Mouse (Mus musculus): ENCODE results near the gene Krt8. TPM values are rescaled to one million over a fixed set of nuclear protein-coding genes. Genes with fewer than 3 reads are reported as not detected.

Krt8 gene
- polyA plus RNA-seq, 1 experiment from 2014 or later = 2.2 TPM

DNA sequence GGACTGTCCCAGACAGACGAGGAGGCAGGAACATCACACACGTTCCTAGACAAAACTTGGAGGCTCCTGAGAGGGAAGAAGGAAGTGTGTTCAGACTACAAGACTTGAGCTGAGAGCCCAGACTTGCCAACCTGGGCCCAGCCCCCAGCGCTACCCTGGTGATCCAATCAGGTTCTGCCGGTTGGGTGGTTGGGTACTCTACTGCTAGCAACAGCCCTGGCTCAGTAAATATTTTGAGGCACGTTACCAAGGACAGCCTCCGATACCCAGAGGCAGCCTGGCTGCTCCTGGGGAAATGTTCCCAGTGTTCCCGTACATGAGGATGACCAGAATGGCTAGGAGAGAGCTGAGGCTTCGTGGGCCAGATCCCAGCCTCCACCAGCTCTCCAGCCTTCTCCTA lies 37.5 kb downstream of the Krt8 start:
- ATAC-seq (ENCODE audit: low FRiP score) = no peak
- no peaks in the 10 kb centered on the region for H3K9me3 ChIP-seq (replicated peaks)
- no peak overlapping the region for H3K4me3 ChIP-seq (replicated peaks)
- H3K27ac ChIP-seq (replicated peaks) = no peak overlapping the region
- 0 out of 2 replicates have a peak, but pooled peaks cover 3% of the 10 kb centered on the region for H3K27me3 ChIP-seq (replicated peaks)
- H3K4me1 ChIP-seq = no peaks in the 10 kb centered on the region
- 78% methylated on average over 8 of the region's 8 CpGs for WGBS
- no peak overlapping the region for H3K9ac ChIP-seq (replicated peaks)
- no peaks in the 10 kb centered on the region for H3K36me3 ChIP-seq
- no peak overlapping the region for H3K4me2 ChIP-seq

DNA sequence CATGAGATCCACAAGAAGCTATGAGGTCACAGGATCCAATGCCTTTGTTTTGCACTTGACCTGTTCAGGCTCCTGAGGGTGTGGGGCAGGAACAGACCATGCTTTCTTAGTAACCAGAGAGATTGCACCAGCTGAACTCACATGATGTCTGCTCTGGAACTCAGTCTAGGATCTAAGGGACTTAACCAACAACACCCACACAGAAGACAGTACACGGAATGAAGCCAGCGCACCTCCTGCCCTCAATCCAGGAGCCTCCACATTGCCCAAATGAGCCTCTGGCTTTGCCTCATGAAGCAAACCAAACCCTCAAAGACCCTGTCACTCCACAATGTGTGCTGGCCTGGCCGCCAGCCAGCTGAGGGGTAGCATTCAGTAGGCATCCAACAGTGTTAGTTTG lies 45.4 kb downstream of the Krt8 start:
- Histone ChIP-seq H3K4me3 (replicated peaks) (no peak overlapping the region), H3K9ac (replicated peaks) (no peak overlapping the region), H3K9me3 (replicated peaks) (no peaks in the 10 kb centered on the region), H3K4me2 (no peak overlapping the region), H3K36me3 (no peaks in the 10 kb centered on the region), H3K27me3 (replicated peaks) (no peaks in the 10 kb centered on the region), H3K27ac (replicated peaks) (no peak overlapping the region), H3K4me1 (no peaks in the 10 kb centered on the region)
- WGBS = 89% methylated on average over 3 of the region's 3 CpGs
- no peak for ATAC-seq (ENCODE audit: low FRiP score)

DNA sequence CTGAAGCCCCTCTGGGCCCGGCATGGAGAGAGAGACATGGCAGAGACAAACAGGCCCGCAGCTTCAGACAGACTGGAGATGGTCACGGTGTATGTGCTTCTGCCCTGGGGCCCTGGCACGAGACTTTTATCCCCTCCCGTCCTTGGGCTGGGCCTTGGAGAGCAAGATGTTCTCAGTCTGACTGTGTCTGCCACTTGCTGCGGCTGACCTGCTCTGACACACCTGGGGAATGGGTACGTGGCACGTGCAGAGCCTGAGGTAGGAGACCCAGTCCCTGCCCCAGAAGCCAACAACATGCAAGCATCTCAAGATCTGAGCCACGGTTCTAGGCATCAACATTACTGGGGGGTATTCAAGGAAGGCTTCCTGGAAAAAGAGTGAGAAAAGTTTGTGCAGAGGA lies 50.1 kb downstream of the Krt8 start, which contains the start of gene Krt78:
Gene Krt78, minus strand, starts transcription at position 101 of the 400 bp plus-strand sequence.
- Histone ChIP-seq H3K4me2 (no peak within 1 kb of the TSS), H3K27ac (replicated peaks) (no peak within 1 kb of the TSS), H3K27me3 (replicated peaks) (no peaks in the 10 kb centered on the region), H3K4me1 (no peaks in the 10 kb centered on the region), H3K9ac (replicated peaks) (no peak within 1 kb of the TSS), H3K4me3 (replicated peaks) (no peak within 1 kb of the TSS), H3K36me3 (no peaks in the 10 kb centered on the region), H3K9me3 (replicated peaks) (no peaks in the 10 kb centered on the region)
- WGBS = 92% methylated on average over 9 of the region's 9 CpGs
- no peak for ATAC-seq (ENCODE audit: low FRiP score)

DNA sequence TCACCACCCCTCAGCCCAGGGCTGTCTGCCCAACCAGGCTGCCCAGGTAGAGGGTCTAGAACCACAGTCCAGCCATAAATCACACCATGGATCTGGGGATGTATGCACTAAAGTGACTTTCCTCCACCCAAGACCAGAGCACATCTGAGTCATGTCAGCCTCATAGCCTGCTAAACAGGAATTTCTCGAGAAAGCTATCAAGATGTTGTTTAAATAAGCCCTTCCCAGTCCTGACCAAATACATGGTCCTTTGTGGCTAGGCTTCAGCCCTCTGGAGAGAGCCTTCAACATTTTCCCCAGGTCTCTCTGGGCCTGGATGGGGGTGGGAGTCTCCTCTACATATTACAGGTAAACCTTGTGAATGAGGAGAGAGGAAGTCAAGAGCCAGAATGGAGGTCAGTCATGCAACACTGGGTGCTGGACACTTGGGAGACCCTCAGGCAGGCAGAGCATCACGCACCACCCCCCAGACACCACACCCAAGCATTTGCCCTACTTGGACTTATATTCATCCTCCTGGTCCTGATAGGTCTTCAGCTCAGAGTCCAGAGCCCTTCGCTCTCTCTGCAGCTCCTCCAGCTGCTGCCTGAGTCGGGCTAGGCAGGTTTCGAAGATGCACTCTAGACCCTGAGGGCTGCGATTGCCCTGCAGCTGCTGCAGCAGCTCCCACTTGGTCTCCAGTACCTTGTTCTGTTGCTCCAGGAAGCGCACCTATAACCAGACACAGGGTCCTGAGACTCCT lies 51.4 kb downstream of the Krt8 start:
- Histone ChIP-seq H3K4me1 (no peaks in the 10 kb centered on the region), H3K4me2 (no peak overlapping the region), H3K27me3 (replicated peaks) (no peaks in the 10 kb centered on the region), H3K9me3 (replicated peaks) (no peaks in the 10 kb centered on the region), H3K9ac (replicated peaks) (no peak overlapping the region), H3K27ac (replicated peaks) (no peak overlapping the region), H3K36me3 (no peaks in the 10 kb centered on the region), H3K4me3 (replicated peaks) (no peak overlapping the region)
- 89% methylated on average over 7 of the region's 7 CpGs for WGBS
- ATAC-seq (ENCODE audit: low FRiP score) = no peak

Other genes starting within 250 kb of the Krt8 start
- gene Krt72, start 218.0 kb downstream of the Krt8 start, polyA plus RNA-seq (2015; fragmentation: Nextera tagmentation; extraction: Ambion mirVana) = 0.11 TPM in 1 of 2 replicates, not detected in the other
- 0.31 and 0.47 TPM in 2 replicates for gene Krt73, start 202.1 kb downstream of the Krt8 start, polyA plus RNA-seq (2015; fragmentation: Nextera tagmentation; extraction: Ambion mirVana)
- gene Krt2, start 186.3 kb downstream of the Krt8 start, polyA plus RNA-seq (2015; fragmentation: Nextera tagmentation; extraction: Ambion mirVana) = not detected in 2 replicates
- 11.9 and 16.9 TPM in 2 replicates for gene Krt1, start 153.7 kb downstream of the Krt8 start, polyA plus RNA-seq (2015; fragmentation: Nextera tagmentation; extraction: Ambion mirVana)
- gene Krt77, start 134.8 kb downstream of the Krt8 start, polyA plus RNA-seq (2015; fragmentation: Nextera tagmentation; extraction: Ambion mirVana) = 0.29 and 0.54 TPM in 2 replicates
- gene Krt76, start 111.6 kb downstream of the Krt8 start, polyA plus RNA-seq (2015; fragmentation: Nextera tagmentation; extraction: Ambion mirVana) = not detected in 2 replicates
- 2.8 and 3.4 TPM in 2 replicates for gene Krt4, start 79.7 kb downstream of the Krt8 start, polyA plus RNA-seq (2015; fragmentation: Nextera tagmentation; extraction: Ambion mirVana)
- 0.23 and 0.27 TPM in 2 replicates for gene Krt79, start 64.2 kb downstream of the Krt8 start, polyA plus RNA-seq (2015; fragmentation: Nextera tagmentation; extraction: Ambion mirVana)
- 0.05 TPM in 2 replicates for gene Krt78, start 50.2 kb downstream of the Krt8 start, polyA plus RNA-seq (2015; fragmentation: Nextera tagmentation; extraction: Ambion mirVana)
- 1.9 and 300 TPM in 2 replicates for gene Krt18, start 23.7 kb upstream of the Krt8 start, polyA plus RNA-seq (2015; fragmentation: Nextera tagmentation; extraction: Ambion mirVana)
- gene Eif4b, start 69.3 kb upstream of the Krt8 start, polyA plus RNA-seq (2015; fragmentation: Nextera tagmentation; extraction: Ambion mirVana) = 72.6 and 87.1 TPM in 2 replicates
- gene Tns2, start 95.9 kb upstream of the Krt8 start, polyA plus RNA-seq (2015; fragmentation: Nextera tagmentation; extraction: Ambion mirVana) = 9.8 and 13.7 TPM in 2 replicates
- gene Spryd3, start 131.8 kb upstream of the Krt8 start, polyA plus RNA-seq (2015; fragmentation: Nextera tagmentation; extraction: Ambion mirVana) = 83.6 and 96.0 TPM in 2 replicates
- 3.2 and 3.5 TPM in 2 replicates for gene Igfbp6, start 139.9 kb upstream of the Krt8 start, polyA plus RNA-seq (2015; fragmentation: Nextera tagmentation; extraction: Ambion mirVana)
- 0.06 and 0.68 TPM in 2 replicates for gene Soat2, start 146.0 kb upstream of the Krt8 start, polyA plus RNA-seq (2015; fragmentation: Nextera tagmentation; extraction: Ambion mirVana)
- gene Zfp740, start 198.8 kb upstream of the Krt8 start, polyA plus RNA-seq (2015; fragmentation: Nextera tagmentation; extraction: Ambion mirVana) = 45.1 and 48.7 TPM in 2 replicates
- gene Csad, start 200.2 kb upstream of the Krt8 start, polyA plus RNA-seq (2015; fragmentation: Nextera tagmentation; extraction: Ambion mirVana) = 33.6 and 43.7 TPM in 2 replicates
- 1.1 and 11.0 TPM in 2 replicates for gene Itgb7, start 227.5 kb upstream of the Krt8 start, polyA plus RNA-seq (2015; fragmentation: Nextera tagmentation; extraction: Ambion mirVana)